Comparison of ENCODE assay signal across 12 mouse cellular contexts in genomic region chr7:114016001-114016949, GRCm38 (mm10).
A peak's percentile ranks its signal among the peaks of the same experiment; 100 is the strongest.
DNase-seq lines count a peak whose midpoint lies in the region; ATAC-seq and TF ChIP-seq lines count a peak whose summit lies in the region.
"Had no signal": no experiment of that assay in that cellular context is flagged by ENCODE, and none has a peak within 500 bp of the region (broad histone marks: within the 10 kb centered on the region; RNA-seq: fewer than 3 reads in every experiment).

No protein-coding gene starts in this region.

- WGBS in liver, embryonic 13.5 days (ENCODE audit: insufficient replicate concordance), result 56% methylated on average over 8 of the region's 8 CpGs
- 56% methylated on average over 8 of the region's 8 CpGs for WGBS in liver, embryonic 12.5 days (ENCODE audit: insufficient replicate concordance)
- WGBS in lung, embryonic 14.5 days, result 65% methylated on average over 8 of the region's 8 CpGs
- WGBS in stomach, embryonic 16.5 days, result 67% methylated on average over 8 of the region's 8 CpGs
- WGBS in intestine, postnatal 0 days, result 72% methylated on average over 8 of the region's 8 CpGs

- ATAC-seq in liver, embryonic 13.5 days (ENCODE audit: low read depth), result 0 out of 2 replicates have a peak, but pooled peaks have one; percentile 15
- ATAC-seq in liver, embryonic 12.5 days, result no peak
- no peak for ATAC-seq in lung, embryonic 14.5 days (ENCODE audit: insufficient read depth)
- ATAC-seq in stomach, embryonic 16.5 days (ENCODE audit: insufficient read depth, low FRiP score), result peak; percentile 62; the same call in 1 of the 2 replicates
- no peak for ATAC-seq in intestine, postnatal 0 days
- ATAC-seq: CD4-positive, CD25-positive, alpha-beta regulatory T cell, adult 4 months had no signal

- no peak overlapping the region for H3K4me3 ChIP-seq in liver, embryonic 13.5 days (replicated peaks)
- no peak overlapping the region for H3K4me3 ChIP-seq in liver, embryonic 12.5 days
- H3K4me3 ChIP-seq in lung, embryonic 14.5 days (ENCODE audit: low read depth, low read length), result no peak overlapping the region
- no peak overlapping the region for H3K4me3 ChIP-seq in stomach, embryonic 16.5 days (replicated peaks; ENCODE audit: low read length)
- H3K4me3 ChIP-seq in intestine, postnatal 0 days (ENCODE audit: low read depth, low read length), result no peak overlapping the region
- H3K4me3 ChIP-seq: erythroblast, embryonic 14.5 days; hindbrain, embryonic 10.5 days had no signal

- H3K4me2 ChIP-seq in liver, embryonic 13.5 days, result no peak overlapping the region
- H3K4me2 ChIP-seq in liver, embryonic 12.5 days, result no peak overlapping the region
- H3K4me2 ChIP-seq in lung, embryonic 14.5 days, result no peak overlapping the region
- H3K4me2 ChIP-seq in stomach, embryonic 16.5 days (ENCODE audit: low read depth, low read length), result no peak overlapping the region
- H3K4me2 ChIP-seq in intestine, postnatal 0 days (replicated peaks; ENCODE audit: low read depth), result no peak overlapping the region

- no peak overlapping the region for H3K9ac ChIP-seq in liver, embryonic 13.5 days
- no peak overlapping the region for H3K9ac ChIP-seq in liver, embryonic 12.5 days
- no peak overlapping the region for H3K9ac ChIP-seq in lung, embryonic 14.5 days
- no peak overlapping the region for H3K9ac ChIP-seq in stomach, embryonic 16.5 days (ENCODE audit: low read length)
- no peak overlapping the region for H3K9ac ChIP-seq in intestine, postnatal 0 days (ENCODE audit: low read depth, low read length)

- no peaks in the 10 kb centered on the region for H3K36me3 ChIP-seq in liver, embryonic 13.5 days
- H3K36me3 ChIP-seq in liver, embryonic 12.5 days, result no peaks in the 10 kb centered on the region
- H3K36me3 ChIP-seq in lung, embryonic 14.5 days (ENCODE audit: insufficient read depth), result no peaks in the 10 kb centered on the region
- no peaks in the 10 kb centered on the region for H3K36me3 ChIP-seq in stomach, embryonic 16.5 days (ENCODE audit: control insufficient read depth, insufficient read depth, low read length)
- no peaks in the 10 kb centered on the region for H3K36me3 ChIP-seq in intestine, postnatal 0 days (ENCODE audit: control insufficient read depth, insufficient read depth)
- H3K36me3 ChIP-seq: hindbrain, embryonic 10.5 days had no signal

- DNase-seq in liver, embryonic 13.5 days, result no peak
- DNase-seq in fat pad, adult 2 months (ENCODE audit: extremely low read depth, low read depth, low spot score), result peak; percentile 7
- DNase-seq in lung, embryonic 14.5 days, result peak; percentile 8
- no peak for DNase-seq in right cerebral cortex, postnatal 25 days
- DNase-seq: kidney, adult 18-20 months; right cerebral cortex, postnatal 4 days had no signal

- no peak overlapping the region for H3K27ac ChIP-seq in liver, embryonic 13.5 days
- H3K27ac ChIP-seq in liver, embryonic 12.5 days, result no peak overlapping the region
- H3K27ac ChIP-seq in lung, embryonic 14.5 days (ENCODE audit: low read depth), result no peak overlapping the region
- H3K27ac ChIP-seq in stomach, embryonic 16.5 days (ENCODE audit: low read length), result no peak overlapping the region
- no peak overlapping the region for H3K27ac ChIP-seq in intestine, postnatal 0 days (ENCODE audit: low read depth, low read length)
- H3K27ac ChIP-seq: hindbrain, embryonic 10.5 days had no signal

- H3K4me1 ChIP-seq in liver, embryonic 13.5 days (replicated peaks), result 0 out of 2 replicates have a peak, but pooled peaks cover 2% of the 10 kb centered on the region
- H3K4me1 ChIP-seq in liver, embryonic 12.5 days, result 0 out of 2 replicates have a peak, but pooled peaks cover 7% of the 10 kb centered on the region
- H3K4me1 ChIP-seq in lung, embryonic 14.5 days (ENCODE audit: insufficient read depth), result no peaks in the 10 kb centered on the region
- peaks cover 3% of the 10 kb centered on the region; the same call in 1 of the 2 replicates for H3K4me1 ChIP-seq in stomach, embryonic 16.5 days (ENCODE audit: control insufficient read depth, insufficient read depth, low read length)
- H3K4me1 ChIP-seq in intestine, postnatal 0 days (replicated peaks; ENCODE audit: control insufficient read depth, insufficient read depth, low read length), result no peaks in the 10 kb centered on the region

- no peak for TF ChIP-seq CTCF in lung, embryonic 14.5 days (IDR thresholded peaks at IDR 0.05; ENCODE audit: low read depth)
- TF ChIP-seq CTCF in intestine, postnatal 0 days (IDR thresholded peaks at IDR 0.05; ENCODE audit: low read depth), result no peak

- no peaks in the 10 kb centered on the region for H3K9me3 ChIP-seq in liver, embryonic 13.5 days (replicated peaks)
- H3K9me3 ChIP-seq in liver, embryonic 12.5 days (replicated peaks), result no peaks in the 10 kb centered on the region
- H3K9me3 ChIP-seq in lung, embryonic 14.5 days (ENCODE audit: low read depth, low read length), result no peaks in the 10 kb centered on the region
- H3K9me3 ChIP-seq in stomach, embryonic 16.5 days (replicated peaks; ENCODE audit: control insufficient read depth, low read length), result no peaks in the 10 kb centered on the region
- H3K9me3 ChIP-seq in intestine, postnatal 0 days (ENCODE audit: control insufficient read depth), result no peaks in the 10 kb centered on the region
- H3K9me3 ChIP-seq: hindbrain, embryonic 10.5 days had no signal

- H3K27me3 ChIP-seq in liver, embryonic 13.5 days, result no peaks in the 10 kb centered on the region
- H3K27me3 ChIP-seq in liver, embryonic 12.5 days (replicated peaks), result peaks cover 13% of the 10 kb centered on the region; the same call in 1 of the 2 replicates
- H3K27me3 ChIP-seq in lung, embryonic 14.5 days (ENCODE audit: insufficient read depth, low read length), result no peaks in the 10 kb centered on the region
- no peaks in the 10 kb centered on the region for H3K27me3 ChIP-seq in stomach, embryonic 16.5 days (ENCODE audit: control insufficient read depth, insufficient read depth, low read length)
- no peaks in the 10 kb centered on the region for H3K27me3 ChIP-seq in intestine, postnatal 0 days (replicated peaks; ENCODE audit: control insufficient read depth, insufficient read depth, low read length)

Comparison
In these comparisons a context has a peak if more than half of its experiments do, and no peak if none do; other contexts are left out.
1. ATAC-seq: peak in liver, embryonic 13.5 days (single experiment) and stomach, embryonic 16.5 days (single experiment); none in liver, embryonic 12.5 days (single experiment), lung, embryonic 14.5 days (single experiment) and intestine, postnatal 0 days (single experiment).
2. DNase-seq: peak in fat pad, adult 2 months (single experiment) and lung, embryonic 14.5 days (single experiment); none in liver, embryonic 13.5 days (single experiment) and right cerebral cortex, postnatal 25 days (single experiment).